ENCODE assay signal across 8 mouse cellular contexts in genomic region chr4:44167397-44168121, GRCm38 (mm10).
DNase-seq lines count a peak whose midpoint lies in the region; ATAC-seq and TF ChIP-seq lines count a peak whose summit lies in the region.

No protein-coding gene starts in this region.

- peak; percentile 73; the same call in 1 of the 2 replicates for TF ChIP-seq POLR2A in bone marrow, adult 2 months (IDR thresholded peaks at IDR 0.05; ENCODE audit: borderline replicate concordance, control insufficient read depth, low read depth, low read length)

- peaks cover 2% of the 10 kb centered on the region; the same call in 1 of the 2 replicates for H3K4me1 ChIP-seq in bone marrow, adult 2 months (ENCODE audit: control insufficient read depth, insufficient read depth, low read length)
- H3K4me1 ChIP-seq in embryonic facial prominence, embryonic 15.5 days = peaks cover 32% of the 10 kb centered on the region
- peaks cover 26% of the 10 kb centered on the region for H3K4me1 ChIP-seq in heart, embryonic 10.5 days
- H3K4me1 ChIP-seq in kidney, embryonic 15.5 days = peaks cover 34% of the 10 kb centered on the region

- TF ChIP-seq CTCF in bone marrow, adult 2 months (IDR thresholded peaks at IDR 0.05; ENCODE audit: control insufficient read depth, insufficient read depth, low read length) = no peak

- no peaks in the 10 kb centered on the region for H3K36me3 ChIP-seq in embryonic facial prominence, embryonic 15.5 days
- H3K36me3 ChIP-seq in heart, embryonic 10.5 days = no peaks in the 10 kb centered on the region
- no peaks in the 10 kb centered on the region for H3K36me3 ChIP-seq in kidney, embryonic 15.5 days

- no peaks in the 10 kb centered on the region for H3K27me3 ChIP-seq in embryonic facial prominence, embryonic 15.5 days
- no peaks in the 10 kb centered on the region for H3K27me3 ChIP-seq in heart, embryonic 10.5 days (ENCODE audit: insufficient read depth, poor library complexity, severe bottlenecking)
- H3K27me3 ChIP-seq in kidney, embryonic 15.5 days = no peaks in the 10 kb centered on the region

- peak; percentile 91 for ATAC-seq in embryonic facial prominence, embryonic 15.5 days (ENCODE audit: insufficient number of reproducible peaks, low FRiP score, low TSS enrichment, low read depth)
- ATAC-seq in kidney, embryonic 15.5 days (replicated peaks; ENCODE audit: low FRiP score) = peak; percentile 93
- peak; percentile 51 for ATAC-seq in monocyte, adult 5-6 weeks (replicated peaks; ENCODE audit: insufficient number of reproducible peaks, low FRiP score, low TSS enrichment, poor library complexity, severe bottlenecking)

- H3K9me3 ChIP-seq in embryonic facial prominence, embryonic 15.5 days (replicated peaks) = no peaks in the 10 kb centered on the region
- no peaks in the 10 kb centered on the region for H3K9me3 ChIP-seq in heart, embryonic 10.5 days
- H3K9me3 ChIP-seq in kidney, embryonic 15.5 days (replicated peaks) = no peaks in the 10 kb centered on the region

- DNase-seq in 416B (ENCODE audit: low read depth) (peak; percentile 95), liver (peak; percentile 90)
- DNase-seq in heart, embryonic 10.5 days (ENCODE audit: low spot score) = peak; percentile 95
- DNase-seq in spleen, postnatal 4 days (ENCODE audit: low spot score in 2 of 2) = peak; percentile 85 to 92

- H3K4me3 ChIP-seq in bone marrow, adult 2 months (replicated peaks; ENCODE audit: control insufficient read depth, low read depth, low read length) = peak overlapping the region; percentile 83
- H3K4me3 ChIP-seq in embryonic facial prominence, embryonic 15.5 days (replicated peaks) = peak overlapping the region; percentile 86
- peak overlapping the region; percentile 87 for H3K4me3 ChIP-seq in heart, embryonic 10.5 days
- peak overlapping the region; percentile 91 for H3K4me3 ChIP-seq in kidney, embryonic 15.5 days (replicated peaks)

- peak overlapping the region; percentile 53 for H3K4me2 ChIP-seq in embryonic facial prominence, embryonic 15.5 days (replicated peaks)
- H3K4me2 ChIP-seq in kidney, embryonic 15.5 days = peak overlapping the region; percentile 57

- WGBS in bone marrow, adult 2 months = under 1% methylated on average over 95 of the region's 95 CpGs
- under 1% methylated on average over 88 of the region's 95 CpGs for WGBS in embryonic facial prominence, embryonic 15.5 days
- WGBS in heart, embryonic 10.5 days = under 1% methylated on average over 87 of the region's 95 CpGs
- 0% methylated on average over 90 of the region's 95 CpGs for WGBS in kidney, embryonic 15.5 days

- H3K9ac ChIP-seq in embryonic facial prominence, embryonic 15.5 days = peak overlapping the region; percentile 77
- H3K9ac ChIP-seq in kidney, embryonic 15.5 days = peak overlapping the region; percentile 85

- H3K27ac ChIP-seq in bone marrow, adult 2 months (ENCODE audit: control insufficient read depth, insufficient read depth, low read depth, low read length, poor library complexity) = peak overlapping the region; percentile 100
- H3K27ac ChIP-seq in embryonic facial prominence, embryonic 15.5 days (replicated peaks) = peak overlapping the region; percentile 99
- H3K27ac ChIP-seq in heart, embryonic 10.5 days = peak overlapping the region; percentile 96
- peak overlapping the region; percentile 100 for H3K27ac ChIP-seq in kidney, embryonic 15.5 days

Comparison
In these comparisons a context has a peak if more than half of its experiments do, and no peak if none do; other contexts are left out.
1. Peak in every context shown above with its lines: DNase-seq, ATAC-seq, H3K4me3 ChIP-seq and H3K27ac ChIP-seq.